Mouse (Mus musculus) forebrain, postnatal 0 days (tissue): ENCODE data around the gene Bub3. TPM values are rescaled to one million over a fixed set of nuclear protein-coding genes. Genes with fewer than 3 reads are reported as not detected.

Experiments used
- ATAC-seq: fragments of 200-750 bp; cut with Nextera tagmentation; 2 replicates; pipeline ENCODE4 v1.8.0; 2017; ENCODE audit warnings: mild to moderate bottlenecking, moderate library complexity
- DNase-seq: peaks from one replicate; pipeline ENCODE4 v3.0.0-alpha.2; 2015
- H3K27ac ChIP-seq: fragments of 300-500 bp; sonication (generic); 2 replicates; pipeline ENCODE4 v1.5.1; 2014; ENCODE audit warnings: low read depth, mild to moderate bottlenecking, antibody characterized with exemption, low read length, moderate library complexity, mixed read lengths
- H3K27me3 ChIP-seq: fragments of 300-500 bp; sonication (generic); 2 replicates; pipeline ENCODE4 v1.6.1; 2014; ENCODE audit warnings: mild to moderate bottlenecking, low read length, mixed read lengths; ENCODE audit not compliant: insufficient read depth
- H3K36me3 ChIP-seq: fragments of 300-500 bp; sonication (generic); 2 replicates; pipeline ENCODE4 v1.6.1; 2014; ENCODE audit warnings: mild to moderate bottlenecking, moderate library complexity; ENCODE audit not compliant: insufficient read depth
- H3K4me1 ChIP-seq: fragments of 300-500 bp; sonication (generic); 2 replicates; pipeline ENCODE4 v1.6.1; 2014; ENCODE audit warnings: antibody characterized with exemption; ENCODE audit not compliant: insufficient read depth
- H3K4me2 ChIP-seq: fragments of 300-500 bp; sonication (generic); 2 replicates; pipeline ENCODE4 v1.6.1; 2014; ENCODE audit warnings: low read depth, mild to moderate bottlenecking, moderate library complexity
- H3K4me3 ChIP-seq: fragments of 300-500 bp; sonication (generic); 2 replicates; pipeline ENCODE4 v1.5.1; 2014; ENCODE audit warnings: low read depth, low read length, mixed read lengths
- H3K9ac ChIP-seq: fragments of 300-500 bp; sonication (generic); 2 replicates; pipeline ENCODE4 v1.6.1; 2014; ENCODE audit warnings: mild to moderate bottlenecking
- H3K9me3 ChIP-seq: fragments of 300-500 bp; sonication (generic); 2 replicates; pipeline ENCODE4 v1.6.1; 2016; ENCODE audit warnings: low read length
- CTCF ChIP-seq: sonication (generic); IDR thresholded peaks from 2 replicates; pipeline ENCODE4 v1.5.1; 2016; ENCODE audit warnings: antibody characterized with exemption, control low read depth, low read depth
- WGBS: fragments of 180-500 bp; shearing (Covaris S2); extraction: QIAGEN DNeasy Blood & Tissue Kit; methylation state at CpG from one replicate; pipeline ENCODE4 v1.1.7; 2014; 5-methylcytosine and 5-hydroxymethylcytosine counted together
- polyA plus RNA-seq: library from polyadenylated mRNA; unstranded; fragments of >200 nt; fragmentation: Nextera tagmentation; extraction: Ambion mirVana; gene quantifications from 2 replicates; pipeline ENCODE4 v1.2.1, GENCODE M21; 2015
- total RNA-seq: library from RNA; depleted of rRNA; stranded (reverse); fragments of >200 nt; gene quantifications from 2 replicates; pipeline ENCODE4 v1.2.3, GENCODE M21; 2014

Gene Bub3
- total and polyA plus RNA-seq, 2 experiments from 2014 or later, result 95.3 to 124 TPM

GRCm38 (mm10) chr7:131551931-131552741 lies 7.9 kb upstream of the Bub3 start:
- no peak for ATAC-seq
- Histone ChIP-seq H3K4me2 (no peak overlapping the region), H3K27me3 (peaks cover 75% of the 10 kb centered on the region), H3K9me3 (no peaks in the 10 kb centered on the region), H3K27ac (no peak overlapping the region), H3K36me3 (no peaks in the 10 kb centered on the region), H3K9ac (no peak overlapping the region), H3K4me1 (no peaks in the 10 kb centered on the region), H3K4me3 (no peak overlapping the region)
- 1% methylated on average over 41 of the region's 42 CpGs for WGBS
- DNase-seq, result no peak
- TF ChIP-seq CTCF, result no peak

DNA sequence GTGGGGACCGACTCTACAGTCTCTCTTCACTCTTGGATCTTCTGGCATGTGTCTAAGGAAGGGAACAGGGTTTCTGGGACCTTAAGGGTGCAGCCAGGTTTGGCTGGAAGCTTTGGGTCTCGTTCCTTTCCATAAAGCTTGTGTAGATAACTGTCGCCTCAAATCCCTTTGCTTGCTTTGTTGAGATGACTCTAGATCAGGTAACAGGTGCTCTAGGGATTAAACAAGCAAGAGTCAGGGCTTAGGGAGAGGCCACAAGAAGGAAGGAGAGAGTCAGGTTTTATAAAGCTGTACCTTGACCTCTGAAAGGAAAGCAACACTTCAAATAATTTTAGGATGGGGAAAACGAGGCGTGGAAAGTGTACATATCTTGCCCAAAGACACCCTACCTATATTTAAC lies 7.2 kb upstream of the Bub3 start:
- Histone ChIP-seq H3K9ac (no peak overlapping the region), H3K9me3 (no peaks in the 10 kb centered on the region), H3K27me3 (peaks cover 75% of the 10 kb centered on the region), H3K4me1 (no peaks in the 10 kb centered on the region), H3K27ac (no peak overlapping the region), H3K4me3 (no peak overlapping the region), H3K4me2 (no peak overlapping the region), H3K36me3 (no peaks in the 10 kb centered on the region)
- no peak for TF ChIP-seq CTCF
- ATAC-seq (no peak), DNase-seq (peak; percentile 36)
- 4% methylated on average over 5 of the region's 5 CpGs for WGBS

- Histone ChIP-seq H3K9me3 (no peaks in the 10 kb centered on the region), H3K4me3 (no peak overlapping the region), H3K27me3 (peaks cover 73% of the 10 kb centered on the region), H3K4me2 (peak overlapping the region; percentile 23; the same call in 1 of the 2 replicates), H3K9ac (no peak overlapping the region), H3K4me1 (no peaks in the 10 kb centered on the region), H3K36me3 (no peaks in the 10 kb centered on the region), H3K27ac (no peak overlapping the region)
- ATAC-seq (peak; percentile 10; the same call in 1 of the 2 replicates), DNase-seq (no peak)
- WGBS, result 0% methylated on average over 39 of the region's 39 CpGs
- TF ChIP-seq CTCF, result no peak
Measured at GRCm38 (mm10) chr7:131553771-131554175, 6.2 kb upstream of the Bub3 start.

GRCm38 (mm10) chr7:131554341-131555180 lies 5.5 kb upstream of the Bub3 start:
- DNase-seq, result peak; percentile 35

GRCm38 (mm10) chr7:131555301-131556081 lies 4.5 kb upstream of the Bub3 start:
- Histone ChIP-seq H3K36me3 (no peaks in the 10 kb centered on the region), H3K4me1 (no peaks in the 10 kb centered on the region), H3K27me3 (peaks cover 65% of the 10 kb centered on the region), H3K4me3 (no peak overlapping the region), H3K27ac (no peak overlapping the region), H3K9ac (no peak overlapping the region), H3K9me3 (no peaks in the 10 kb centered on the region), H3K4me2 (no peak overlapping the region)
- DNase-seq (peak; percentile 55), ATAC-seq (no peak)
- WGBS, result 2% methylated on average over 68 of the region's 68 CpGs
- TF ChIP-seq CTCF, result 0 out of 2 replicates have a peak, but pooled peaks have one; percentile 20

More at GRCm38 (mm10) chr7:131554341-131555180, 5.5 kb upstream of the Bub3 start:
- H3K4me3 ChIP-seq, result no peak overlapping the region
- no peaks in the 10 kb centered on the region for H3K4me1 ChIP-seq
- H3K27ac ChIP-seq, result no peak overlapping the region
- under 1% methylated on average over 45 of the region's 45 CpGs for WGBS
- TF ChIP-seq CTCF, result no peak
- H3K27me3 ChIP-seq, result peaks cover 74% of the 10 kb centered on the region
- ATAC-seq, result peak; percentile 10; the same call in 1 of the 2 replicates
- no peak overlapping the region for H3K9ac ChIP-seq
- H3K9me3 ChIP-seq, result no peaks in the 10 kb centered on the region
- peak overlapping the region; percentile 23; the same call in 1 of the 2 replicates for H3K4me2 ChIP-seq
- H3K36me3 ChIP-seq, result no peaks in the 10 kb centered on the region

DNA sequence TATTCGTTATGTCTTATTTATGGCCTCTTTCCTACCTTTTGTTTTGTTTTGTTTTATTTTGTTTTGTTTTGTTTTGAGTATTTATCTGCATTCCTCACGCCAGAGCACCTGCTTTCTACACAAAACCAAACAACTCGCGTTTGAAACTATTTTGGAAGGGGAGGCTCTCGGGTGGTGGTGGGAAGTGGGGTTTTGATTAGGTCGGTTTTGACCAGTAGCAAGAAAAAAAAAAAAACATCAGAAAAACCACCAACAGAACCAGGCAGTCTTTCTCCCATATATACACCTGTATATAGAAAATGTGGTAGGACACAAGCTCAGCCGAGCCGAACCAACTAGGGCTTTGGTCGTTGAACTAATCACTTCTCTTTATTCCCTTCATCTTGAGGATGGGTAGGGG lies 3.9 kb upstream of the Bub3 start:
- peaks cover 59% of the 10 kb centered on the region for H3K27me3 ChIP-seq
- H3K27ac ChIP-seq, result no peak overlapping the region
- no peaks in the 10 kb centered on the region for H3K36me3 ChIP-seq
- no peak overlapping the region for H3K4me3 ChIP-seq
- H3K4me2 ChIP-seq, result no peak overlapping the region
- H3K9me3 ChIP-seq, result no peaks in the 10 kb centered on the region
- H3K4me1 ChIP-seq, result peaks cover 4% of the 10 kb centered on the region
- under 1% methylated on average over 9 of the region's 9 CpGs for WGBS
- no peak for ATAC-seq
- DNase-seq, result no peak
- no peak for TF ChIP-seq CTCF
- H3K9ac ChIP-seq, result no peak overlapping the region
